ENCODE assay signal across 7 mouse cellular contexts in genomic region chr7:86775617-86776325, GRCm38 (mm10). TPM values are rescaled to one million over a fixed set of nuclear protein-coding genes. Genes with fewer than 3 reads are reported as not detected.
DNase-seq lines count a peak whose midpoint lies in the region; ATAC-seq and TF ChIP-seq lines count a peak whose summit lies in the region.

Gene Folh1 (minus strand): TSS chr7:86775943.

- H3K9me3 ChIP-seq in E14TG2a.4 (ENCODE audit: low read length): no peaks in the 10 kb centered on the region
- no peaks in the 10 kb centered on the region for H3K9me3 ChIP-seq in forebrain, embryonic 12.5 days

- TF ChIP-seq CTCF in E14TG2a.4 (conservative IDR thresholded peaks at IDR 0.05; ENCODE audit: low read length): no peak
- no peak for TF ChIP-seq CTCF in kidney, adult 2 months (conservative IDR thresholded peaks at IDR 0.05; ENCODE audit: insufficient read depth, insufficient read length, low read depth, low read length)

- H3K36me3 ChIP-seq in E14TG2a.4 (ENCODE audit: insufficient read depth, low read length): no peaks in the 10 kb centered on the region
- H3K36me3 ChIP-seq in forebrain, embryonic 12.5 days (replicated peaks): no peaks in the 10 kb centered on the region
- H3K36me3 ChIP-seq in kidney, adult 2 months (ENCODE audit: control insufficient read depth, insufficient read depth, low read length): no peaks in the 10 kb centered on the region

- peak within 1 kb of the TSS; percentile 67 for H3K4me3 ChIP-seq in E14TG2a.4 (replicated peaks; ENCODE audit: low read length)
- H3K4me3 ChIP-seq in forebrain, embryonic 12.5 days (replicated peaks): peak within 1 kb of the TSS; percentile 24
- H3K4me3 ChIP-seq in kidney, adult 2 months (ENCODE audit: insufficient read depth, low read depth, low read length): peak within 1 kb of the TSS; percentile 56

- H3K4me1 ChIP-seq in E14TG2a.4 (replicated peaks; ENCODE audit: low read depth, low read length): 0 out of 2 replicates have a peak, but pooled peaks cover 6% of the 10 kb centered on the region
- H3K4me1 ChIP-seq in forebrain, embryonic 12.5 days: peaks cover 5% of the 10 kb centered on the region; the same call in 1 of the 2 replicates
- 0 out of 2 replicates have a peak, but pooled peaks cover 2% of the 10 kb centered on the region for H3K4me1 ChIP-seq in kidney, adult 2 months (ENCODE audit: control insufficient read depth, insufficient read depth, low read length)

- intact Hi-C loops in left cerebral cortex, postnatal 4 days (cut with DNase I): no loop called here

- DNase-seq in adipocyte (ENCODE audit: low spot score): peak; percentile 64
- peak; percentile 78 for DNase-seq in kidney, adult 2 months
- peak; percentile 42 for DNase-seq in left cerebral cortex, postnatal 4 days
- DNase-seq in right cerebral cortex, postnatal 10 days (ENCODE audit: low spot score in 2 of 2): peak; percentile 52 to 65

- ATAC-seq in forebrain, embryonic 12.5 days (ENCODE audit: low FRiP score): peak; percentile 63; the same call in 1 of the 2 replicates
- ATAC-seq in megakaryocyte, adult 5-6 weeks (ENCODE audit: poor library complexity, severe bottlenecking): no peak

- WGBS in forebrain, embryonic 12.5 days: 5% methylated on average over 11 of the region's 11 CpGs
- WGBS in kidney, adult 2 months: 6% methylated on average over 11 of the region's 11 CpGs

- no peak within 1 kb of the TSS; the same call in 1 of the 2 replicates for H3K9ac ChIP-seq in forebrain, embryonic 12.5 days

- TF ChIP-seq POLR2A in kidney, adult 2 months (IDR thresholded peaks at IDR 0.05; ENCODE audit: low read depth, low read length): no peak

- no peak within 1 kb of the TSS for H3K27ac ChIP-seq in forebrain, embryonic 12.5 days
- peak within 1 kb of the TSS; percentile 86 for H3K27ac ChIP-seq in kidney, adult 2 months (ENCODE audit: insufficient read depth, low read depth, low read length)

- H3K4me2 ChIP-seq in forebrain, embryonic 12.5 days: peak within 1 kb of the TSS; percentile 50

- H3K27me3 ChIP-seq in E14TG2a.4 (ENCODE audit: insufficient read depth, low read length): no peaks in the 10 kb centered on the region
- no peaks in the 10 kb centered on the region for H3K27me3 ChIP-seq in forebrain, embryonic 12.5 days
- H3K27me3 ChIP-seq in kidney, adult 2 months (replicated peaks; ENCODE audit: control insufficient read depth, insufficient read depth, low read length): no peaks in the 10 kb centered on the region

RNA-seq across cellular contexts. Expression of gene Folh1, which starts in this region (rescaled TPM):
- 0.14 and 0.36 TPM in 2 replicates for polyA plus RNA-seq in forebrain, embryonic 12.5 days (2016; fragmentation: Nextera tagmentation; extraction: Ambion mirVana)
- 45.7 and 49.4 TPM in 2 replicates for polyA plus RNA-seq in kidney, adult 2 months (2012; rRNA removed)
- 1 to 10 TPM in 1 of 2 experiments, under 1 TPM in 1; 0.82 to 1.1 TPM for total RNA-seq in left cerebral cortex, postnatal 4 days (2021)
- not detected in 2 replicates for total RNA-seq in megakaryocyte, adult 5-6 weeks (2015)
- not detected in 2 replicates for total RNA-seq in megakaryocyte, adult 5-6 weeks (2017)

Comparison
In these comparisons a context has a peak if more than half of its experiments do, and no peak if none do; other contexts are left out.
1. RNA of gene Folh1 (polyA plus RNA-seq): 45.7 to 49.4 TPM in kidney, adult 2 months; 0.14 to 0.36 TPM in forebrain, embryonic 12.5 days; every median in the first group is over 10 times any median in the second.
2. Peak in ATAC-seq, H3K4me3 ChIP-seq and H3K4me2 ChIP-seq in forebrain, embryonic 12.5 days; RNA of the gene not detected or under 1 TPM.
3. Peak in every context shown above with its lines, with median percentiles within 50 percentile points of each other: H3K4me3 ChIP-seq and DNase-seq.